Mouse (Mus musculus) MEL (cell line): Measurements from ENCODE around the gene Kdm4d. TPM values are rescaled to one million over a fixed set of nuclear protein-coding genes. Genes with fewer than 3 reads are reported as not detected.

Experiments used
- DNase-seq: peaks from one replicate; pipeline ENCODE4 v3.0.0; 2011; ENCODE audit warnings: low read depth, low spot score
- H3K27ac ChIP-seq: 2 replicates; pipeline ENCODE4 v1.5.1; 2012; ENCODE audit warnings: low read depth, mild to moderate bottlenecking, control low read depth, low read length, moderate library complexity; ENCODE audit not compliant: control insufficient read depth
- H3K27me3 ChIP-seq, 2 experiments: fragments of 150-350 bp in 1 of 2; sonication (generic) in 1 of 2; 2 replicates each; pipeline ENCODE4 v1.6.1; 2012; ENCODE audit warnings: low read length in 2 of 2, mild to moderate bottlenecking in 2 of 2, improper control_type of control experiment in 1 of 2, moderate library complexity in 1 of 2; ENCODE audit not compliant: insufficient read depth in 2 of 2, control insufficient read depth in 1 of 2
- H3K36me3 ChIP-seq, 2 experiments: 2 replicates each; pipeline ENCODE4 v1.6.1; 2012 to 2014; ENCODE audit warnings: low read length in 2 of 2, improper control_type of control experiment in 1 of 2, inconsistent platforms in 1 of 2, mild to moderate bottlenecking in 1 of 2; ENCODE audit not compliant: insufficient read depth in 2 of 2, control insufficient read depth in 1 of 2
- H3K4me1 ChIP-seq, 2 experiments: fragments of 150-350 bp in 1 of 2; sonication (generic) in 1 of 2; 2 replicates each; pipeline ENCODE4 v1.6.1; 2012; ENCODE audit warnings: low read length in 2 of 2, improper control_type of control experiment in 1 of 2, mild to moderate bottlenecking in 1 of 2; ENCODE audit not compliant: insufficient read depth in 2 of 2, control insufficient read depth in 1 of 2
- H3K4me3 ChIP-seq, 2 experiments: fragments of 150-350 bp in 1 of 2; sonication (generic) in 1 of 2; 2 replicates each; pipeline ENCODE4 v1.5.1; 2012; ENCODE audit warnings: low read depth in 2 of 2, low read length in 2 of 2, mild to moderate bottlenecking in 2 of 2, moderate library complexity in 2 of 2, control low read depth in 1 of 2, improper control_type of control experiment in 1 of 2; ENCODE audit not compliant: control insufficient read depth in 1 of 2, insufficient read depth in 1 of 2
- H3K79me2 ChIP-seq: 2 replicates; pipeline ENCODE4 v1.6.1; 2012; ENCODE audit warnings: mild to moderate bottlenecking, low read length, moderate library complexity; ENCODE audit not compliant: control insufficient read depth, poor library complexity, insufficient read depth
- H3K9ac ChIP-seq: 2 replicates; pipeline ENCODE4 v1.6.1; 2012; ENCODE audit warnings: low read depth, mild to moderate bottlenecking, control low read depth, low read length, moderate library complexity; ENCODE audit not compliant: control insufficient read depth, poor library complexity, severe bottlenecking
- H3K9me3 ChIP-seq: fragments of 150-350 bp; sonication (generic); replicated peaks from 2 replicates; pipeline ENCODE4 v1.6.1; 2012; ENCODE audit warnings: mild to moderate bottlenecking, low read length, improper control_type of control experiment, moderate library complexity; ENCODE audit not compliant: insufficient read depth
- BHLHE40 ChIP-seq: IDR thresholded peaks from 2 replicates; pipeline ENCODE4 v1.6.1; 2012; ENCODE audit warnings: low read depth, mild to moderate bottlenecking, inconsistent platforms, low read length, improper control_type of control experiment, borderline replicate concordance
- CHD1 ChIP-seq: IDR thresholded peaks from 2 replicates; pipeline ENCODE4 v1.6.1; 2012; ENCODE audit warnings: low read depth, mild to moderate bottlenecking, inconsistent platforms, low read length, improper control_type of control experiment
- EP300 ChIP-seq, 2 experiments: IDR thresholded peaks; 2 replicates each; pipeline ENCODE4 v1.6.1; 2011; ENCODE audit warnings: improper control_type of control experiment in 2 of 2, low read length in 2 of 2, low read depth in 1 of 2, mild to moderate bottlenecking in 1 of 2
- GABPA ChIP-seq: IDR thresholded peaks from 2 replicates; pipeline ENCODE4 v1.6.1; 2012; ENCODE audit warnings: low read depth, mild to moderate bottlenecking, inconsistent platforms, low read length, improper control_type of control experiment, moderate library complexity
- KAT2A ChIP-seq: conservative IDR thresholded peaks from 2 replicates; pipeline ENCODE4 v1.6.1; 2012; ENCODE audit warnings: low read depth, low read length, improper control_type of control experiment, inconsistent platforms
- MAX ChIP-seq: IDR thresholded peaks from 2 replicates; pipeline ENCODE4 v1.6.1; 2011; ENCODE audit warnings: low read length, improper control_type of control experiment
- MAZ ChIP-seq: IDR thresholded peaks from 2 replicates; pipeline ENCODE4 v1.6.1; 2012; ENCODE audit warnings: low read depth, mild to moderate bottlenecking, inconsistent platforms, low read length, improper control_type of control experiment
- MYB ChIP-seq: IDR thresholded peaks from 2 replicates; pipeline ENCODE4 v1.6.1; 2011; ENCODE audit warnings: mild to moderate bottlenecking, low read depth, low read length, improper control_type of control experiment
- NRF1 ChIP-seq: IDR thresholded peaks from 2 replicates; pipeline ENCODE4 v1.6.1; 2014; ENCODE audit warnings: low read depth, mild to moderate bottlenecking, inconsistent platforms, low read length, improper control_type of control experiment, moderate library complexity; ENCODE audit not compliant: poor library complexity, insufficient read depth, severe bottlenecking
- POLR2A ChIP-seq, 2 experiments: IDR thresholded peaks; 2 replicates each; pipeline ENCODE4 v1.6.1; 2011 to 2012; ENCODE audit warnings: low read length in 2 of 2, mild to moderate bottlenecking in 2 of 2, control low read depth in 1 of 2, improper control_type of control experiment in 1 of 2, low read depth in 1 of 2, moderate library complexity in 1 of 2; ENCODE audit not compliant: control insufficient read depth in 1 of 2, insufficient read depth in 1 of 2, poor library complexity in 1 of 2
- POLR2AphosphoS2 ChIP-seq: IDR thresholded peaks from 2 replicates; pipeline ENCODE4 v1.6.1; 2011; ENCODE audit warnings: low read length, improper control_type of control experiment
- RCOR1 ChIP-seq: IDR thresholded peaks from 2 replicates; pipeline ENCODE4 v1.6.1; 2012; ENCODE audit warnings: low read depth, mild to moderate bottlenecking, inconsistent platforms, low read length, improper control_type of control experiment
- SIN3A ChIP-seq: IDR thresholded peaks from 2 replicates; pipeline ENCODE4 v1.6.1; 2012; ENCODE audit warnings: low read length, improper control_type of control experiment, inconsistent platforms
- SMC3 ChIP-seq: IDR thresholded peaks from 2 replicates; pipeline ENCODE4 v1.6.1; 2011; ENCODE audit warnings: low read depth, low read length, improper control_type of control experiment
- TAL1 ChIP-seq: IDR thresholded peaks from 2 replicates; pipeline ENCODE4 v1.6.1; 2012; ENCODE audit warnings: mild to moderate bottlenecking, inconsistent platforms, low read length, moderate library complexity, mixed read lengths
- UBTF ChIP-seq: IDR thresholded peaks from 2 replicates; pipeline ENCODE4 v1.6.1; 2012; ENCODE audit warnings: low read depth, mild to moderate bottlenecking, inconsistent platforms, low read length, improper control_type of control experiment, moderate library complexity, borderline replicate concordance; ENCODE audit not compliant: insufficient read depth
- ZC3H11A ChIP-seq: IDR thresholded peaks from 2 replicates; pipeline ENCODE4 v1.6.1; 2012; ENCODE audit warnings: low read depth, mild to moderate bottlenecking, inconsistent platforms, low read length, improper control_type of control experiment
- ZKSCAN1 ChIP-seq: IDR thresholded peaks from 2 replicates; pipeline ENCODE4 v1.6.1; 2012; ENCODE audit warnings: low read depth, mild to moderate bottlenecking, inconsistent platforms, low read length, improper control_type of control experiment, moderate library complexity
- ZMIZ1 ChIP-seq: IDR thresholded peaks from 2 replicates; pipeline ENCODE4 v1.6.1; 2012; ENCODE audit warnings: low read depth, mild to moderate bottlenecking, inconsistent platforms, low read length, improper control_type of control experiment, moderate library complexity
- ZNF384 ChIP-seq: IDR thresholded peaks from 2 replicates; pipeline ENCODE4 v1.6.1; 2012; ENCODE audit warnings: low read depth, mild to moderate bottlenecking, inconsistent platforms, low read length, improper control_type of control experiment
- polyA plus RNA-seq, 2 experiments: library from polyadenylated mRNA; stranded (reverse) in 1 of 2; unstranded in 1 of 2; fragments of >175 nt in 1 of 2; fragments of >200 nt in 1 of 2; gene quantifications; 2 replicates each; pipeline versions ENCODE4 v1.2.1 to v1.2.4; 2012; ENCODE audit warnings: low replicate concordance in 2 of 2, low read depth in 1 of 2; ENCODE audit not compliant: insufficient read length in 2 of 2, insufficient read depth in 1 of 2, missing spikeins in 1 of 2
- total RNA-seq: library from RNA; depleted of rRNA; stranded (reverse); fragments of 300-350 nt; gene quantifications from 2 replicates; pipeline ENCODE4 v1.2.3, GENCODE M21; 2012

Gene Kdm4d
- total and polyA plus RNA-seq, 3 experiments = 0.40 to 0.58 TPM; not detected in 1

GRCm38 (mm10) chr9:14533659-14534058 lies 33.4 kb upstream of the Kdm4d start:
- Histone ChIP-seq H3K27me3 (peaks cover 40 to 48% of the 10 kb centered on the region in 2 experiments), H3K36me3 (no peaks in the 10 kb centered on the region), H3K27ac (no peak overlapping the region), H3K4me1 (no peaks in the 10 kb centered on the region), H3K4me3 (no peak overlapping the region), H3K79me2 (no peaks in the 10 kb centered on the region), H3K9me3 (no peaks in the 10 kb centered on the region), H3K9ac (no peak overlapping the region)
- TF ChIP-seq MYB (no peak), MAX (no peak), KAT2A (no peak), GABPA (no peak)
- DNase-seq = no peak

GRCm38 (mm10) chr9:14532283-14532682 lies 32.0 kb upstream of the Kdm4d start:
- Histone ChIP-seq H3K4me1 (no peaks in the 10 kb centered on the region), H3K27ac (no peak overlapping the region), H3K27me3 (peaks cover 45 to 56% of the 10 kb centered on the region in 2 experiments), H3K79me2 (no peaks in the 10 kb centered on the region), H3K36me3 (no peaks in the 10 kb centered on the region), H3K9ac (no peak overlapping the region), H3K4me3 (no peak overlapping the region), H3K9me3 (no peaks in the 10 kb centered on the region)
- no peak for DNase-seq
- TF ChIP-seq POLR2AphosphoS2 (no peak), POLR2A (IDR thresholded peaks at IDR 0.05; ENCODE audit: control insufficient read depth in 1 of 2, insufficient read depth in 1 of 2, low read depth in 1 of 2, low read length in 2 of 2, poor library complexity in 1 of 2) (no peak), MAZ (no peak), CHD1 (no peak), SIN3A (no peak), TAL1 (no peak), MAX (no peak), ZMIZ1 (no peak), ZNF384 (no peak), ZC3H11A (no peak), EP300 (IDR thresholded peaks at IDR 0.05; ENCODE audit: low read depth in 1 of 2, low read length in 2 of 2) (no peak), BHLHE40 (no peak), SMC3 (no peak), ZKSCAN1 (no peak), NRF1 (no peak), RCOR1 (no peak), UBTF (no peak)
